Mouse (Mus musculus) midbrain, embryonic 11.5 days (tissue): ENCODE data around the gene Ascl2. TPM values are rescaled to one million over a fixed set of nuclear protein-coding genes. Genes with fewer than 3 reads are reported as not detected.
A peak's percentile ranks its signal among the peaks of the same experiment; 100 is the strongest.

Source experiments
- ATAC-seq: fragments of 200-750 bp; cut with Nextera tagmentation; 2 replicates; pipeline ENCODE4 v1.8.0; 2017; ENCODE audit warnings: moderate TSS enrichment, moderate library complexity; ENCODE audit not compliant: low FRiP score
- DNase-seq: peaks from one replicate; pipeline ENCODE4 v3.0.0; 2015; ENCODE audit warnings: low spot score; ENCODE audit errors: missing footprints
- H3K27ac ChIP-seq: fragments of 300-500 bp; sonication (generic); 2 replicates; pipeline ENCODE4 v1.5.1; 2014; ENCODE audit warnings: low read depth, low read length
- H3K27me3 ChIP-seq: fragments of 300-500 bp; sonication (generic); 2 replicates; pipeline ENCODE4 v1.6.1; 2014; ENCODE audit warnings: mild to moderate bottlenecking, low read length, moderate library complexity, mixed read lengths; ENCODE audit not compliant: control insufficient read depth, insufficient read depth
- H3K36me3 ChIP-seq: fragments of 300-500 bp; sonication (generic); 2 replicates; pipeline ENCODE4 v1.6.1; 2014; ENCODE audit warnings: mild to moderate bottlenecking, low read length, moderate library complexity, mixed read lengths; ENCODE audit not compliant: control insufficient read depth, insufficient read depth
- H3K4me1 ChIP-seq: fragments of 300-500 bp; sonication (generic); 2 replicates; pipeline ENCODE4 v1.6.1; 2014; ENCODE audit warnings: low read length; ENCODE audit not compliant: control insufficient read depth, insufficient read depth
- H3K4me2 ChIP-seq: fragments of 300-500 bp; sonication (generic); 2 replicates; pipeline ENCODE4 v1.6.1; 2014; ENCODE audit warnings: mild to moderate bottlenecking, moderate library complexity
- H3K4me3 ChIP-seq: fragments of 300-500 bp; sonication (generic); 2 replicates; pipeline ENCODE4 v1.5.1; 2014; ENCODE audit warnings: low read depth, low read length
- H3K9ac ChIP-seq: fragments of 300-500 bp; sonication (generic); 2 replicates; pipeline ENCODE4 v1.6.1; 2014; ENCODE audit warnings: low read length
- H3K9me3 ChIP-seq: fragments of 300-500 bp; sonication (generic); 2 replicates; pipeline ENCODE4 v1.6.1; 2016; ENCODE audit warnings: low read length; ENCODE audit not compliant: control insufficient read depth
- WGBS: fragments of 180-500 bp; shearing (Covaris S2); extraction: QIAGEN DNeasy Blood & Tissue Kit; methylation state at CpG from one replicate; pipeline ENCODE4 v1.1.7; 2014; 5-methylcytosine and 5-hydroxymethylcytosine counted together
- polyA plus RNA-seq: library from polyadenylated mRNA; unstranded; fragments of >200 nt; fragmentation: Nextera tagmentation; extraction: Ambion mirVana; gene quantifications from 2 replicates; pipeline ENCODE4 v1.2.1, GENCODE M21; 2014

Gene Ascl2
- polyA plus RNA-seq, 1 experiment from 2014 or later: 0.38 TPM

- ATAC-seq (peak; percentile 65; the same call in 1 of the 2 replicates), DNase-seq (peak; percentile 97)
- Histone ChIP-seq H3K27ac (no peak overlapping the region), H3K9ac (0 out of 2 replicates have a peak overlapping the region, but pooled peaks have one; percentile 24), H3K9me3 (no peaks in the 10 kb centered on the region), H3K36me3 (no peaks in the 10 kb centered on the region), H3K4me2 (peak overlapping the region; percentile 66), H3K4me3 (peak overlapping the region; percentile 30), H3K4me1 (peaks cover 28% of the 10 kb centered on the region), H3K27me3 (peaks cover 61% of the 10 kb centered on the region)
- WGBS: under 1% methylated on average over 80 of the region's 90 CpGs
These were observed 918 bp downstream of the Ascl2 start for GRCm38 (mm10) chr7:142967884-142968808.

GRCm38 (mm10) chr7:142967414-142967883 is 1.6 kb downstream of the Ascl2 start:
- Histone ChIP-seq H3K4me1 (peaks cover 28% of the 10 kb centered on the region), H3K36me3 (no peaks in the 10 kb centered on the region), H3K27me3 (peaks cover 61% of the 10 kb centered on the region), H3K4me3 (peak overlapping the region; percentile 30), H3K27ac (no peak overlapping the region), H3K9ac (no peak overlapping the region), H3K9me3 (no peaks in the 10 kb centered on the region), H3K4me2 (peak overlapping the region; percentile 66)
- ATAC-seq (peak; percentile 34; the same call in 1 of the 2 replicates), DNase-seq (no peak)
- WGBS: 1% methylated on average over 36 of the region's 36 CpGs

GRCm38 (mm10) chr7:142959752-142960151 is 9.3 kb downstream of the Ascl2 start:
- Histone ChIP-seq H3K27me3 (peaks cover 4% of the 10 kb centered on the region; the same call in 1 of the 2 replicates), H3K9me3 (no peaks in the 10 kb centered on the region), H3K27ac (no peak overlapping the region), H3K36me3 (no peaks in the 10 kb centered on the region), H3K4me2 (no peak overlapping the region), H3K4me1 (peaks cover 11% of the 10 kb centered on the region), H3K9ac (no peak overlapping the region), H3K4me3 (no peak overlapping the region)
- ATAC-seq: no peak
- WGBS: 80% methylated on average over 4 of the region's 4 CpGs
- DNase-seq: no peak

GRCm38 (mm10) chr7:142958817-142959216 is 10.2 kb downstream of the Ascl2 start:
- H3K4me1 ChIP-seq: peaks cover 3% of the 10 kb centered on the region; the same call in 1 of the 2 replicates

GRCm38 (mm10) chr7:142956018-142956417 is 13.0 kb downstream of the Ascl2 start:
- ATAC-seq: no peak

More at GRCm38 (mm10) chr7:142958817-142959216, 10.2 kb downstream of the Ascl2 start:
- no peak for ATAC-seq
- no peak overlapping the region for H3K4me3 ChIP-seq
- no peak for DNase-seq
- H3K4me2 ChIP-seq: no peak overlapping the region
- H3K9ac ChIP-seq: no peak overlapping the region
- H3K36me3 ChIP-seq: no peaks in the 10 kb centered on the region
- no peak overlapping the region for H3K27ac ChIP-seq
- 89% methylated on average over 1 of the region's 1 CpGs for WGBS
- no peaks in the 10 kb centered on the region for H3K9me3 ChIP-seq
- no peaks in the 10 kb centered on the region for H3K27me3 ChIP-seq

GRCm38 (mm10) chr7:142949568-142949967 is 19.5 kb downstream of the Ascl2 start:
- Histone ChIP-seq H3K27ac (no peak overlapping the region), H3K4me3 (no peak overlapping the region), H3K27me3 (peaks cover 3% of the 10 kb centered on the region; the same call in 1 of the 2 replicates), H3K9me3 (no peaks in the 10 kb centered on the region), H3K4me1 (no peaks in the 10 kb centered on the region), H3K4me2 (no peak overlapping the region), H3K9ac (no peak overlapping the region), H3K36me3 (no peaks in the 10 kb centered on the region)
- 0% methylated on average over 1 of the region's 1 CpGs for WGBS
- ATAC-seq: no peak
- DNase-seq: no peak

More at GRCm38 (mm10) chr7:142956018-142956417, 13.0 kb downstream of the Ascl2 start:
- no peak overlapping the region for H3K4me3 ChIP-seq
- H3K36me3 ChIP-seq: no peaks in the 10 kb centered on the region
- no peak overlapping the region for H3K27ac ChIP-seq
- H3K9ac ChIP-seq: no peak overlapping the region
- DNase-seq: no peak
- H3K4me2 ChIP-seq: no peak overlapping the region
- no peaks in the 10 kb centered on the region for H3K9me3 ChIP-seq
- H3K4me1 ChIP-seq: no peaks in the 10 kb centered on the region
- H3K27me3 ChIP-seq: no peaks in the 10 kb centered on the region
- WGBS: 76% methylated on average over 2 of the region's 2 CpGs

- H3K4me1 ChIP-seq: no peaks in the 10 kb centered on the region
- no peak overlapping the region for H3K4me2 ChIP-seq
- no peak for DNase-seq
- H3K36me3 ChIP-seq: no peaks in the 10 kb centered on the region
- no peaks in the 10 kb centered on the region for H3K27me3 ChIP-seq
- no peak overlapping the region for H3K4me3 ChIP-seq
- H3K9me3 ChIP-seq: no peaks in the 10 kb centered on the region
- no peak overlapping the region for H3K9ac ChIP-seq
- no peak for ATAC-seq
- H3K27ac ChIP-seq: no peak overlapping the region
These were observed 31.4 kb downstream of the Ascl2 start for GRCm38 (mm10) chr7:142937631-142938030.

- no peaks in the 10 kb centered on the region for H3K27me3 ChIP-seq
- WGBS: 88% methylated on average over 14 of the region's 14 CpGs
These were observed 33.4 kb downstream of the Ascl2 start for GRCm38 (mm10) chr7:142935708-142936107.

GRCm38 (mm10) chr7:142932469-142932868 is 36.6 kb downstream of the Ascl2 start:
- 79% methylated on average over 3 of the region's 3 CpGs for WGBS

More at GRCm38 (mm10) chr7:142935708-142936107, 33.4 kb downstream of the Ascl2 start:
- Histone ChIP-seq H3K9me3 (no peaks in the 10 kb centered on the region), H3K4me1 (no peaks in the 10 kb centered on the region), H3K9ac (no peak overlapping the region), H3K4me3 (no peak overlapping the region), H3K4me2 (no peak overlapping the region), H3K27ac (no peak overlapping the region), H3K36me3 (no peaks in the 10 kb centered on the region)
- DNase-seq (no peak), ATAC-seq (no peak)

More at GRCm38 (mm10) chr7:142932469-142932868, 36.6 kb downstream of the Ascl2 start:
- no peaks in the 10 kb centered on the region for H3K4me1 ChIP-seq
- ATAC-seq (no peak), DNase-seq (no peak)
- no peak overlapping the region for H3K4me3 ChIP-seq
- H3K27me3 ChIP-seq: no peaks in the 10 kb centered on the region
- H3K4me2 ChIP-seq: no peak overlapping the region
- H3K9me3 ChIP-seq: no peaks in the 10 kb centered on the region
- no peak overlapping the region for H3K27ac ChIP-seq
- H3K36me3 ChIP-seq: no peaks in the 10 kb centered on the region
- no peak overlapping the region for H3K9ac ChIP-seq
